Mouse (Mus musculus): ENCODE measurements around the gene Klrb1. TPM values are rescaled to one million over a fixed set of nuclear protein-coding genes. Genes with fewer than 3 reads are reported as not detected.
"Not testable (repeated sequence)": the region's sequence is repeated elsewhere in the genome, so short reads cannot be mapped to it uniquely, and the experiment has no call there.

The Klrb1 gene
- polyA plus RNA-seq, 1 experiment from 2014 or later = not detected

GRCm38 (mm10) chr6:128753610-128754224 lies 30.9 kb upstream of the Klrb1 start:
- 38% methylated on average over 7 of the region's 8 CpGs for WGBS
- not testable (repeated sequence) for H3K36me3 ChIP-seq (ENCODE audit: insufficient read depth); H3K4me1 ChIP-seq (ENCODE audit: insufficient read depth); H3K4me3 ChIP-seq (ENCODE audit: low read depth, low read length); H3K27ac ChIP-seq (ENCODE audit: low read depth); H3K9me3 ChIP-seq (ENCODE audit: low read depth, low read length); H3K27me3 ChIP-seq (ENCODE audit: insufficient read depth, low read length)
- DNase-seq (peak; percentile 88), ATAC-seq (ENCODE audit: insufficient read depth) (peak; percentile 93)
- Histone ChIP-seq H3K9ac (peak overlapping the region; percentile 23; the same call in 1 of the 2 replicates), H3K4me2 (peak overlapping the region; percentile 18; the same call in 1 of the 2 replicates)
- peak; percentile 80 for TF ChIP-seq CTCF (IDR thresholded peaks at IDR 0.05; ENCODE audit: low read depth)

- H3K4me2 ChIP-seq; H3K36me3 ChIP-seq (ENCODE audit: insufficient read depth); DNase-seq; H3K4me1 ChIP-seq (ENCODE audit: insufficient read depth); H3K27ac ChIP-seq (ENCODE audit: low read depth); H3K9ac ChIP-seq; H3K4me3 ChIP-seq (ENCODE audit: low read depth, low read length); ATAC-seq (ENCODE audit: insufficient read depth); H3K9me3 ChIP-seq (ENCODE audit: low read depth, low read length); H3K27me3 ChIP-seq (ENCODE audit: insufficient read depth, low read length): not testable (repeated sequence)
- WGBS = 80% methylated on average over 6 of the region's 6 CpGs
Observed at GRCm38 (mm10) chr6:128747006-128747405, 24.1 kb upstream of the Klrb1 start.

- Histone ChIP-seq H3K9me3 (ENCODE audit: low read depth, low read length) (no peaks in the 10 kb centered on the region), H3K9ac (no peak overlapping the region), H3K4me1 (ENCODE audit: insufficient read depth) (no peaks in the 10 kb centered on the region), H3K36me3 (ENCODE audit: insufficient read depth) (no peaks in the 10 kb centered on the region), H3K27me3 (ENCODE audit: insufficient read depth, low read length) (no peaks in the 10 kb centered on the region), H3K4me3 (ENCODE audit: low read depth, low read length) (no peak overlapping the region), H3K27ac (ENCODE audit: low read depth) (no peak overlapping the region), H3K4me2 (no peak overlapping the region)
- ATAC-seq (ENCODE audit: insufficient read depth) (no peak), DNase-seq (no peak)
- no peak for TF ChIP-seq CTCF (IDR thresholded peaks at IDR 0.05; ENCODE audit: low read depth)
- 83% methylated on average over 7 of the region's 7 CpGs for WGBS
Observed at GRCm38 (mm10) chr6:128737445-128737844, 14.6 kb upstream of the Klrb1 start.

- DNase-seq = no peak
- Histone ChIP-seq H3K4me2 (no peak overlapping the region), H3K27ac (ENCODE audit: low read depth) (no peak overlapping the region), H3K36me3 (ENCODE audit: insufficient read depth) (no peaks in the 10 kb centered on the region), H3K4me3 (ENCODE audit: low read depth, low read length) (no peak overlapping the region), H3K9ac (no peak overlapping the region), H3K9me3 (ENCODE audit: low read depth, low read length) (no peaks in the 10 kb centered on the region), H3K27me3 (ENCODE audit: insufficient read depth, low read length) (no peaks in the 10 kb centered on the region), H3K4me1 (ENCODE audit: insufficient read depth) (no peaks in the 10 kb centered on the region)
- TF ChIP-seq CTCF (IDR thresholded peaks at IDR 0.05; ENCODE audit: low read depth) = peak; percentile 36
- ATAC-seq (ENCODE audit: insufficient read depth) = no peak
Observed at GRCm38 (mm10) chr6:128736100-128736499, 13.2 kb upstream of the Klrb1 start.

- Histone ChIP-seq H3K4me3 (ENCODE audit: low read depth, low read length) (no peak overlapping the region), H3K4me2 (no peak overlapping the region), H3K27ac (ENCODE audit: low read depth) (no peak overlapping the region), H3K36me3 (ENCODE audit: insufficient read depth) (no peaks in the 10 kb centered on the region), H3K9me3 (ENCODE audit: low read depth, low read length) (no peaks in the 10 kb centered on the region), H3K4me1 (ENCODE audit: insufficient read depth) (no peaks in the 10 kb centered on the region), H3K9ac (no peak overlapping the region), H3K27me3 (ENCODE audit: insufficient read depth, low read length) (no peaks in the 10 kb centered on the region)
- DNase-seq (no peak), ATAC-seq (ENCODE audit: insufficient read depth) (no peak)
- TF ChIP-seq CTCF (IDR thresholded peaks at IDR 0.05; ENCODE audit: low read depth) = no peak
Observed at GRCm38 (mm10) chr6:128734896-128735295, 12.0 kb upstream of the Klrb1 start.

GRCm38 (mm10) chr6:128733908-128734679 lies 11.2 kb upstream of the Klrb1 start:
- no peak for DNase-seq
- no peak for ATAC-seq (ENCODE audit: insufficient read depth)
- Histone ChIP-seq H3K9ac (no peak overlapping the region), H3K4me3 (ENCODE audit: low read depth, low read length) (no peak overlapping the region), H3K27ac (ENCODE audit: low read depth) (no peak overlapping the region), H3K27me3 (ENCODE audit: insufficient read depth, low read length) (no peaks in the 10 kb centered on the region), H3K36me3 (ENCODE audit: insufficient read depth) (no peaks in the 10 kb centered on the region), H3K4me1 (ENCODE audit: insufficient read depth) (no peaks in the 10 kb centered on the region), H3K4me2 (no peak overlapping the region), H3K9me3 (ENCODE audit: low read depth, low read length) (no peaks in the 10 kb centered on the region)
- no peak for TF ChIP-seq CTCF (IDR thresholded peaks at IDR 0.05; ENCODE audit: low read depth)
- WGBS = 39% methylated on average over 5 of the region's 5 CpGs

- no peak for TF ChIP-seq CTCF (IDR thresholded peaks at IDR 0.05; ENCODE audit: low read depth)
- Histone ChIP-seq H3K27me3 (ENCODE audit: insufficient read depth, low read length) (no peaks in the 10 kb centered on the region), H3K4me2 (no peak overlapping the region), H3K4me3 (ENCODE audit: low read depth, low read length) (no peak overlapping the region), H3K27ac (ENCODE audit: low read depth) (no peak overlapping the region), H3K9me3 (ENCODE audit: low read depth, low read length) (no peaks in the 10 kb centered on the region), H3K9ac (no peak overlapping the region), H3K36me3 (ENCODE audit: insufficient read depth) (no peaks in the 10 kb centered on the region), H3K4me1 (ENCODE audit: insufficient read depth) (no peaks in the 10 kb centered on the region)
- DNase-seq (no peak), ATAC-seq (ENCODE audit: insufficient read depth) (no peak)
- 78% methylated on average over 3 of the region's 3 CpGs for WGBS
Observed at GRCm38 (mm10) chr6:128732032-128732431, 9.2 kb upstream of the Klrb1 start.

All from lung, embryonic 14.5 days (tissue).